In the genomic region with DNA sequence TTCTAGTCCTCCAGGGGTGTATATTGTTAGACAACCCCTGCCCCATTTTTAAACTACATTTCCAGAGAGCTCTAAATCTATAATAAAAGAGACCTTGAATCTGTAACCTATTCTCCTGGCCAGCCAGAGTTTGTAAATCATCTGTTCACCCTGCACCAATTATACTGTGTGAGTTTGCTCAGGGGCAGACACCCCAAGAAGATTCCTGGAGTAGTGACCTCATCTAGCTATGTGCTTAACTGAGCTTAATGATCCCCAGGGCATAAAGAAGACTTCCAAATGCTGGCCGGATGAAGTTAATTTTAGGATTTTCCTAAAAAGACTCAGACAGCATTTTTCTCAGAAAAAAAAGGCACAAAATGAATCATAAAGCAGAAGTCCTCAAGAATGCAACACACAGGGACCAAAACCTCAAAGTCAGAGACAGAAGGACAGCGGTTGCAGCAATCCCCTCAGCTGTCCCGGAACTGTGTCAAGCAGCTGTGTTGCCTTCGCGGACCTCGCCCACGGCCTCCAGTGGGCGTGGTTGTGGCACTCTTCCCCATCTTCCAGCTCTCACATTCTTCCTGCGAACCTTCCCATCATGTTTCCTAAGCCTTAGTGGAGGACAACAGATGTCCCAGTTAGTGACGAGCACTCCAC, we compare ENCODE assay signal across 7 mouse cellular contexts. TPM values are rescaled to one million over a fixed set of nuclear protein-coding genes. Genes with fewer than 3 reads are reported as not detected.
DNase-seq lines count a peak whose midpoint lies in the region; ATAC-seq and TF ChIP-seq lines count a peak whose summit lies in the region.

No protein-coding gene starts in this region.

- WGBS in liver, postnatal 0 days (ENCODE audit: insufficient replicate concordance): 30% methylated on average over 10 of the region's 10 CpGs
- 26% methylated on average over 10 of the region's 10 CpGs for WGBS in stomach, postnatal 0 days

- H3K36me3 ChIP-seq in liver, postnatal 0 days (replicated peaks; ENCODE audit: insufficient read depth, low read length): no peaks in the 10 kb centered on the region
- H3K36me3 ChIP-seq in stomach, postnatal 0 days (ENCODE audit: control insufficient read depth, insufficient read depth, low read length): no peaks in the 10 kb centered on the region

- H3K9me3 ChIP-seq in liver, postnatal 0 days (ENCODE audit: low read length): no peaks in the 10 kb centered on the region
- no peaks in the 10 kb centered on the region for H3K9me3 ChIP-seq in stomach, postnatal 0 days (ENCODE audit: control insufficient read depth, low read length)

- TF ChIP-seq POLR2A in brain, embryonic 14.5 days (IDR thresholded peaks at IDR 0.05; ENCODE audit: borderline replicate concordance, extremely low read depth, insufficient read depth, insufficient read length, poor library complexity, severe bottlenecking): no peak

- H3K4me3 ChIP-seq in liver, postnatal 0 days (ENCODE audit: low read depth, low read length): no peak overlapping the region
- H3K4me3 ChIP-seq in stomach, postnatal 0 days (ENCODE audit: low read depth, low read length): no peak overlapping the region

- peak overlapping the region; percentile 27 for H3K4me2 ChIP-seq in liver, postnatal 0 days (ENCODE audit: low read depth, low read length)
- H3K4me2 ChIP-seq in stomach, postnatal 0 days (replicated peaks; ENCODE audit: low read depth): peak overlapping the region; percentile 20

- no peak for TF ChIP-seq EP300 in liver, postnatal 0 days (IDR thresholded peaks at IDR 0.05; ENCODE audit: low read depth)
- no peak for TF ChIP-seq EP300 in stomach, postnatal 0 days (optimal IDR thresholded peaks at IDR 0.05)

- H3K4me1 ChIP-seq in liver, postnatal 0 days (ENCODE audit: insufficient read depth): no peaks in the 10 kb centered on the region
- H3K4me1 ChIP-seq in stomach, postnatal 0 days (replicated peaks; ENCODE audit: control insufficient read depth, insufficient read depth): no peaks in the 10 kb centered on the region

- TF ChIP-seq CTCF in brain, embryonic 14.5 days (IDR thresholded peaks at IDR 0.05; ENCODE audit: borderline replicate concordance, extremely low read depth, insufficient read depth, insufficient read length): no peak
- TF ChIP-seq CTCF in liver, postnatal 0 days (IDR thresholded peaks at IDR 0.05; ENCODE audit: low read depth): no peak
- no peak for TF ChIP-seq CTCF in stomach, postnatal 0 days (IDR thresholded peaks at IDR 0.05; ENCODE audit: low read depth)

- intact Hi-C loops in heart, postnatal 10 days (cut with DNase I): loop anchor here (5.0 kb wide), 1 partner anchor 76 kb away; the partner anchor contains the start of gene Zfp202

- DNase-seq in adrenal gland, adult 2 months: peak; percentile 68
- DNase-seq in brain, embryonic 14.5 days (ENCODE audit: low read depth): peak; percentile 4
- DNase-seq in heart, postnatal 10 days: peak; percentile 80 to 81
- DNase-seq in liver, postnatal 0 days: peak; percentile 46
- peak; percentile 18 for DNase-seq in stomach, postnatal 0 days (ENCODE audit: low spot score)
- DNase-seq in embryo, embryonic 10.5 days (ENCODE audit: low spot score): no peak

- no peak overlapping the region for H3K9ac ChIP-seq in liver, postnatal 0 days (replicated peaks)
- H3K9ac ChIP-seq in stomach, postnatal 0 days (ENCODE audit: low read length): no peak overlapping the region

- ATAC-seq in liver, postnatal 0 days: peak; percentile 54
- ATAC-seq in stomach, postnatal 0 days (ENCODE audit: low FRiP score, low TSS enrichment): peak; percentile 74; the same call in 1 of the 2 replicates
- ATAC-seq in cerebellum, adult (ENCODE audit: insufficient number of reproducible peaks, low FRiP score, low TSS enrichment): no peak

- no peak overlapping the region; the same call in 1 of the 2 replicates for H3K27ac ChIP-seq in liver, postnatal 0 days (ENCODE audit: low read depth)
- H3K27ac ChIP-seq in stomach, postnatal 0 days (replicated peaks): no peak overlapping the region

- H3K27me3 ChIP-seq in liver, postnatal 0 days (ENCODE audit: insufficient read depth, low read length): no peaks in the 10 kb centered on the region
- no peaks in the 10 kb centered on the region for H3K27me3 ChIP-seq in stomach, postnatal 0 days (ENCODE audit: control insufficient read depth, insufficient read depth, low read length)

RNA-seq across cellular contexts. Expression of gene Olfr984, which starts 2.8 kb away (rescaled TPM):
- not detected for total RNA-seq in adrenal gland, adult 2 months (2021)
- polyA plus RNA-seq in adrenal gland, adult 2 months (2012; rRNA removed): not detected in 2 replicates
- polyA plus RNA-seq in brain, embryonic 14.5 days (2012; rRNA removed): not detected in 2 replicates
- total RNA-seq in heart, postnatal 10 days (2021): not detected
- not detected in 2 replicates for polyA plus RNA-seq in liver, postnatal 0 days (2015; fragmentation: Nextera tagmentation; extraction: Ambion mirVana)
- not detected in 2 replicates for polyA plus RNA-seq in stomach, postnatal 0 days (2015; fragmentation: Nextera tagmentation; extraction: Ambion mirVana)

RNA-seq across cellular contexts. Expression of gene Olfr985, which starts 13.2 kb away (rescaled TPM):
- total RNA-seq in adrenal gland, adult 2 months (2021): not detected
- polyA plus RNA-seq in adrenal gland, adult 2 months (2012; rRNA removed): not detected in 2 replicates
- 0.07 TPM in 1 of 2 replicates, not detected in the other for polyA plus RNA-seq in brain, embryonic 14.5 days (2012; rRNA removed)
- total RNA-seq in heart, postnatal 10 days (2021): not detected
- not detected in 2 replicates for polyA plus RNA-seq in liver, postnatal 0 days (2015; fragmentation: Nextera tagmentation; extraction: Ambion mirVana)
- not detected in 2 replicates for polyA plus RNA-seq in stomach, postnatal 0 days (2015; fragmentation: Nextera tagmentation; extraction: Ambion mirVana)

RNA-seq across cellular contexts. Expression of gene Olfr983, which starts 23.4 kb away (rescaled TPM):
- not detected for total RNA-seq in adrenal gland, adult 2 months (2021)
- not detected in 2 replicates for polyA plus RNA-seq in adrenal gland, adult 2 months (2012; rRNA removed)
- polyA plus RNA-seq in brain, embryonic 14.5 days (2012; rRNA removed): not detected in 2 replicates
- not detected for total RNA-seq in heart, postnatal 10 days (2021)
- not detected in 2 replicates for polyA plus RNA-seq in liver, postnatal 0 days (2015; fragmentation: Nextera tagmentation; extraction: Ambion mirVana)
- polyA plus RNA-seq in stomach, postnatal 0 days (2015; fragmentation: Nextera tagmentation; extraction: Ambion mirVana): not detected in 2 replicates

RNA-seq across cellular contexts. Expression of gene Tmem225, which starts 31.2 kb away (rescaled TPM):
- not detected for total RNA-seq in adrenal gland, adult 2 months (2021)
- not detected in 2 replicates for polyA plus RNA-seq in adrenal gland, adult 2 months (2012; rRNA removed)
- polyA plus RNA-seq in brain, embryonic 14.5 days (2012; rRNA removed): not detected in 2 replicates
- total RNA-seq in heart, postnatal 10 days (2021): not detected
- polyA plus RNA-seq in liver, postnatal 0 days (2015; fragmentation: Nextera tagmentation; extraction: Ambion mirVana): not detected in 2 replicates
- polyA plus RNA-seq in stomach, postnatal 0 days (2015; fragmentation: Nextera tagmentation; extraction: Ambion mirVana): not detected in 2 replicates

RNA-seq across cellular contexts. Expression of gene Olfr982, which starts 43.1 kb away (rescaled TPM):
- not detected for total RNA-seq in adrenal gland, adult 2 months (2021)
- polyA plus RNA-seq in adrenal gland, adult 2 months (2012; rRNA removed): not detected in 2 replicates
- not detected in 2 replicates for polyA plus RNA-seq in brain, embryonic 14.5 days (2012; rRNA removed)
- not detected for total RNA-seq in heart, postnatal 10 days (2021)
- polyA plus RNA-seq in liver, postnatal 0 days (2015; fragmentation: Nextera tagmentation; extraction: Ambion mirVana): not detected in 2 replicates
- polyA plus RNA-seq in stomach, postnatal 0 days (2015; fragmentation: Nextera tagmentation; extraction: Ambion mirVana): not detected in 2 replicates
